Mouse (Mus musculus) C2C12 (cell line): Measurements from ENCODE around the gene Apeh.

ENCODE experiments used
- CEBPB ChIP-seq: IDR thresholded peaks from one replicate; pipeline ENCODE4 v1.6.1; 2011; ENCODE audit warnings: low read depth, mild to moderate bottlenecking, control low read depth, moderate library complexity
- CTCF ChIP-seq: IDR thresholded peaks from one replicate; pipeline ENCODE4 v1.5.1; 2011; ENCODE audit not compliant: control insufficient read depth, insufficient read depth, insufficient read length
- MAX ChIP-seq: IDR thresholded peaks from one replicate; pipeline ENCODE4 v1.6.1; 2011; ENCODE audit warnings: mild to moderate bottlenecking, control low read depth
- MYOD1 ChIP-seq: IDR thresholded peaks from one replicate; pipeline ENCODE4 v1.6.1; 2011; ENCODE audit warnings: low read depth; ENCODE audit not compliant: control insufficient read depth, insufficient read length
- MYOG ChIP-seq: IDR thresholded peaks from one replicate; pipeline ENCODE4 v1.6.1; 2011; ENCODE audit not compliant: control insufficient read depth, insufficient read length; ENCODE audit errors: extremely low read depth
- USF1 ChIP-seq: IDR thresholded peaks from one replicate; pipeline ENCODE4 v1.6.1; 2011; ENCODE audit warnings: low read depth, mild to moderate bottlenecking, control low read depth, moderate library complexity

- TF ChIP-seq USF1, result no peak
- no peak for TF ChIP-seq CTCF
- TF ChIP-seq MAX, result no peak
- no peak for TF ChIP-seq CEBPB
- no peak for TF ChIP-seq MYOD1
- no peak for TF ChIP-seq MYOG
These were observed 22.6 kb downstream of the Apeh start for GRCm38 (mm10) chr9:108071801-108072200.
